Mouse (Mus musculus) hindbrain, embryonic 15.5 days (tissue): ENCODE results near the gene Pgap3. TPM values are rescaled to one million over a fixed set of nuclear protein-coding genes. Genes with fewer than 3 reads are reported as not detected.

ENCODE experiments used
- ATAC-seq: fragments of 200-750 bp; cut with Nextera tagmentation; 2 replicates; pipeline ENCODE4 v1.8.0; 2017; ENCODE audit warnings: low read depth, moderate number of reproducible peaks, moderate TSS enrichment; ENCODE audit not compliant: low FRiP score
- H3K27ac ChIP-seq: fragments of 300-500 bp; sonication (generic); replicated peaks from 2 replicates; pipeline ENCODE4 v1.5.1; 2015; ENCODE audit warnings: mild to moderate bottlenecking, inconsistent platforms
- H3K27me3 ChIP-seq: fragments of 300-500 bp; sonication (generic); 2 replicates; pipeline ENCODE4 v1.6.1; 2015; ENCODE audit warnings: control low read depth, inconsistent platforms
- H3K36me3 ChIP-seq: fragments of 300-500 bp; sonication (generic); 2 replicates; pipeline ENCODE4 v1.6.1; 2015; ENCODE audit warnings: control low read depth, inconsistent platforms
- H3K4me1 ChIP-seq: fragments of 300-500 bp; sonication (generic); replicated peaks from 2 replicates; pipeline ENCODE4 v1.6.1; 2015; ENCODE audit warnings: control low read depth, inconsistent platforms
- H3K4me2 ChIP-seq: fragments of 300-500 bp; sonication (generic); 2 replicates; pipeline ENCODE4 v1.6.1; 2015; ENCODE audit warnings: moderate library complexity, mild to moderate bottlenecking, inconsistent platforms
- H3K4me3 ChIP-seq: fragments of 300-500 bp; sonication (generic); 2 replicates; pipeline ENCODE4 v1.5.1; 2015; ENCODE audit warnings: mild to moderate bottlenecking, inconsistent platforms
- H3K9ac ChIP-seq: fragments of 300-500 bp; sonication (generic); 2 replicates; pipeline ENCODE4 v1.6.1; 2015; ENCODE audit warnings: inconsistent platforms
- H3K9me3 ChIP-seq: fragments of 300-500 bp; sonication (generic); 2 replicates; pipeline ENCODE4 v1.6.1; 2016; ENCODE audit warnings: control low read depth, inconsistent platforms
- WGBS: fragments of 180-500 bp; shearing (Covaris S2); methylation state at CpG from one replicate; pipeline ENCODE4 v1.1.7; 2015; 5-methylcytosine and 5-hydroxymethylcytosine counted together
- polyA plus RNA-seq: library from polyadenylated mRNA; unstranded; fragments of >200 nt; fragmentation: Nextera tagmentation; extraction: Ambion mirVana; gene quantifications from 2 replicates; pipeline ENCODE4 v1.2.1, GENCODE M21; 2015

The Pgap3 gene
- polyA plus RNA-seq = 7.4 and 9.6 TPM in 2 replicates

- no peaks in the 10 kb centered on the region for H3K36me3 ChIP-seq
- peak; percentile 97 for ATAC-seq
- 0% methylated on average over 40 of the region's 40 CpGs for WGBS
- H3K4me3 ChIP-seq = peak within 1 kb of the TSS; percentile 66
- peak within 1 kb of the TSS; percentile 66 for H3K9ac ChIP-seq
- no peaks in the 10 kb centered on the region for H3K27me3 ChIP-seq
- peak within 1 kb of the TSS; percentile 95 for H3K27ac ChIP-seq
- peaks cover 12% of the 10 kb centered on the region for H3K4me1 ChIP-seq
- H3K9me3 ChIP-seq = no peaks in the 10 kb centered on the region
- peak within 1 kb of the TSS; percentile 69 for H3K4me2 ChIP-seq
Observed at GRCm38 (mm10) chr11:98400161-98400726, at the start of gene Pgap3. Pgap3 (minus strand) TSS chr11:98400490.

DNA sequence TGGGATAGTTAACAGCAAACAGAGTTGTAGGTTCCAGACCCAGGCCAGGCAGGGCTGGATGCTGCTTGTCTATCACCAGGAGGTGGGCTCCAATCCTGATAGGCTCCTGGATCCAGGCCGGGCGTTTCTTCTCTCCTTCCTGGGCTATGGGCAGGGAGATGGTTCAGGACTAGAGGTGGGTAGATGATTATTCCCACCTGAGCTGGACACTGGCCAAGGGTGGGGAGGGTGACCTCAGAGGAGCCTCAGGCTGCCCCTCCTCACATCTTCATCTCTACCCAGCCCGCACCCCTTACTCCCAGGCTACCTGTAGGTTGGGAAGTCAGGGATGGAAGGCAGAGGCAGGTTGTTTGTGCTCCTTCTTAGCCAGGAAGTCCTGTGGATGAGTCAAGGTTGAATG is 49.1 kb upstream of the Pgap3 start:
- no peaks in the 10 kb centered on the region for H3K9me3 ChIP-seq
- no peak overlapping the region for H3K27ac ChIP-seq
- no peak overlapping the region for H3K4me3 ChIP-seq
- H3K4me2 ChIP-seq = no peak overlapping the region
- H3K36me3 ChIP-seq = no peaks in the 10 kb centered on the region
- ATAC-seq = no peak
- H3K4me1 ChIP-seq = peaks cover 6% of the 10 kb centered on the region
- H3K27me3 ChIP-seq = peaks cover 36% of the 10 kb centered on the region
- no peak overlapping the region for H3K9ac ChIP-seq
- WGBS = 85% methylated on average over 3 of the region's 3 CpGs

GRCm38 (mm10) chr11:98448191-98448790 is 48.0 kb upstream of the Pgap3 start:
- Histone ChIP-seq H3K4me2 (no peak overlapping the region), H3K9ac (no peak overlapping the region), H3K4me1 (peaks cover 6% of the 10 kb centered on the region), H3K9me3 (no peaks in the 10 kb centered on the region), H3K4me3 (no peak overlapping the region), H3K36me3 (no peaks in the 10 kb centered on the region), H3K27me3 (peaks cover 36% of the 10 kb centered on the region), H3K27ac (no peak overlapping the region)
- ATAC-seq = no peak
- WGBS = 31% methylated on average over 13 of the region's 13 CpGs

DNA sequence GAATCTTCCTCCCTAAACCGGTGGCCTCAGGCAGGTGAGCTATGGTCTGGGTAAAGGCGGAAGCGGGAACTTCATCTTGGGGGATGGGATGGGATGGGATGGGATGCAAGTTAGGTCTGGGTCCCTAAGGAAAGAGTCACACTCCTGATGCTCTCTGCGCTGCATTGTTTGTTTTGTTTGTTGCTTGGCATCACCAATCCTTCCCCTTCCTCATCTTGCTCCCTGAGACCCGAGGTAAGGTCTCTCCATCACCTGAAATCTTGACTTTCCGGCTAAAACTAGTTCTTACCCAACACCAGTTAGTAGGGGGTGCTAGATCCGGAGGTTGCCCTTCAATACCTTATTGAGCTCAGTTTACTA is 47.2 kb upstream of the Pgap3 start:
- H3K4me3 ChIP-seq = peak overlapping the region; percentile 5; the same call in 1 of the 2 replicates
- no peaks in the 10 kb centered on the region for H3K9me3 ChIP-seq
- 9% methylated on average over 7 of the region's 7 CpGs for WGBS
- no peak overlapping the region for H3K9ac ChIP-seq
- no peak for ATAC-seq
- peaks cover 6% of the 10 kb centered on the region for H3K4me1 ChIP-seq
- no peak overlapping the region for H3K27ac ChIP-seq
- H3K36me3 ChIP-seq = no peaks in the 10 kb centered on the region
- peaks cover 36% of the 10 kb centered on the region for H3K27me3 ChIP-seq
- peak overlapping the region; percentile 22 for H3K4me2 ChIP-seq

DNA sequence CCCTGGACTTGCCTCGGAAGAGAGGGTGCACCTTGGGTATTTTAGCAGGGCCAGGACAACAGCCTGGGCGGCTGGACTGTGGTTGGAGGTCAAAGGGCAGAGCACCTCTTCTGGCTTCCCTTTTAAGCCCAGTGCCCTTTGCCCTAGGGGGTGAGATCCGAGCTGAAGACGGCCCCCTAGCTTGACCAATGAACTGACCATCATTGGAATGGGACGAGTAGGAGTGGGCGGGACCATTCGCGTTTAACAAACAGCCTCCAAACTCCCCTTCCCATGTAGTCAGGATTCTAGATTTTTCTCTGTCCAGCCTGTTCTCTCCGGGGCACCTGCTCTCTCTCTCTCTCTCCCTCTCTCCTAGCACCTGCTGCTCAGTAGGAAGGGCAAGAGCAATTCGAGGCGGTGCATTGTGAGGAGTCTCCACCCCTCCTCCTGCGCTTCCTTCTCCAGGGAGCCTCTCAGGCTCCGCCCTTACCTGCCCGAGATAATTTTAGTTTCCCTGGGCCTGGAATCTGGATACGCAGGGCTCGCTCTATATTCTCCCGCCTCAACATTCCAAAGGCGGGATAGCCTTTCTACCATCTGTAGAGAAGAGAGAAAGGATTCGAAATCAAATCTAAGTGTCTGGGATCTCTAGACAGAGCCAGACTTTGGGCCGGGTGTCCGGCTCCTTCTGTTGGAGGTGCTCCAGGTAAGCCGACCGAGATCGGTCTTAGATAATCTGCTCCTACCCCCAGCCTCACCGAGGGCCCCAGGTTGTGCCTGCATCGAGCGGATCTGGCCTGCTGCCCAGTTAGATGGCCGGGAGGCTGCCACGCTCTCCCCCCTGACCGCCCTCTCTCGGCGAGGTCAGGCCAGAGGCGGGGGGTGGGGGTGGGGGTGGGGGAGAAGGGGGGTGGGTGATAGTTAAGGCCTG is 46.5 kb upstream of the Pgap3 start:
- no peak overlapping the region for H3K27ac ChIP-seq
- ATAC-seq = no peak
- H3K4me1 ChIP-seq = peaks cover 6% of the 10 kb centered on the region
- WGBS = 5% methylated on average over 31 of the region's 33 CpGs
- H3K9me3 ChIP-seq = no peaks in the 10 kb centered on the region
- H3K27me3 ChIP-seq = peaks cover 36% of the 10 kb centered on the region
- peak overlapping the region; percentile 22 for H3K4me2 ChIP-seq
- H3K9ac ChIP-seq = no peak overlapping the region
- no peaks in the 10 kb centered on the region for H3K36me3 ChIP-seq
- peak overlapping the region; percentile 5; the same call in 1 of the 2 replicates for H3K4me3 ChIP-seq

DNA sequence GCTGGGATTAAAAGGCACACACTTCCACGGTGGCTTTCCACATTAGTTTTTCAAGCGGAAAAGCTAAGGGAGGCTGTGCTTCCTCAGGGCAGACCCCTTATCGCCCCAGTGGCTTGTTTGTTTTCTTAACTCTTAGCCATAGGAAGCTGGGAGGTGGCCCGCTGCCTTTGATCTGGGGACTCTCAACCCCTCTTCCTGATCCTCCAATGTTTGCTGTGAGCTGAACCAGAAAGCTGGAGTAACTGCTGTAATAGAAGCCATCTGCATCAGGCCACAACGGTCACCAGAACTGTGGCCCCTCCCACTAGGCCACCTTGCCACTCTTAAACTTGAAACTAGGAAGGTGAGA is 45.9 kb upstream of the Pgap3 start, which contains the start of gene Grb7:
Gene Grb7, plus strand, starts transcription at position 182 of the 349 bp plus-strand sequence.
- Histone ChIP-seq H3K27me3 (peaks cover 36% of the 10 kb centered on the region), H3K27ac (no peak within 1 kb of the TSS), H3K9me3 (no peaks in the 10 kb centered on the region), H3K4me3 (peak within 1 kb of the TSS; percentile 5; the same call in 1 of the 2 replicates), H3K4me2 (peak within 1 kb of the TSS; percentile 22), H3K4me1 (peaks cover 6% of the 10 kb centered on the region), H3K36me3 (no peaks in the 10 kb centered on the region), H3K9ac (no peak within 1 kb of the TSS)
- 12% methylated on average over 5 of the region's 5 CpGs for whole genome bisulfite sequencing
- no peak for ATAC-seq

DNA sequence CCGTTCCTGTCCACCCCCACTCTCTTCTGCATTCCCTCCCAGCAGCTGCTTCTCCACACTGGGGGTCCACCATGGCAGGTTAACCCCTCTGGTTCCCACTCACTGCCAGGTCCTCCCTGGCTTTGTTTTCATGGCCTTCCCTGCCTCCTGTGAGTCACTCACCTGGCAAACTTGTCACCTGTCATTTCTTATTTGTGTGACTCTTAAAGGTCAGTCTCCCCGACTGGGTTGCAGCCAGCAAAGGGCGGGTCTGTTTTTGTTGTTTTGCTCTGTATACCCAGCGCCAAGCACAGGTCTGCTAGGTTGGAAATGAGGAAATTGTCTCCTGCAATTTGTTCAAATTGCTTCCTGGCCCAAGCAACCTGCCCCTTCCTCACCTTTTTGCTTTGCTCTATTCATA is 45.4 kb upstream of the Pgap3 start:
- H3K9ac ChIP-seq = no peak overlapping the region
- 72% methylated on average over 4 of the region's 4 CpGs for WGBS
- no peak overlapping the region for H3K4me2 ChIP-seq
- ATAC-seq = no peak
- H3K36me3 ChIP-seq = no peaks in the 10 kb centered on the region
- peaks cover 6% of the 10 kb centered on the region for H3K4me1 ChIP-seq
- peaks cover 36% of the 10 kb centered on the region for H3K27me3 ChIP-seq
- H3K27ac ChIP-seq = no peak overlapping the region
- H3K4me3 ChIP-seq = no peak overlapping the region
- H3K9me3 ChIP-seq = no peaks in the 10 kb centered on the region

DNA sequence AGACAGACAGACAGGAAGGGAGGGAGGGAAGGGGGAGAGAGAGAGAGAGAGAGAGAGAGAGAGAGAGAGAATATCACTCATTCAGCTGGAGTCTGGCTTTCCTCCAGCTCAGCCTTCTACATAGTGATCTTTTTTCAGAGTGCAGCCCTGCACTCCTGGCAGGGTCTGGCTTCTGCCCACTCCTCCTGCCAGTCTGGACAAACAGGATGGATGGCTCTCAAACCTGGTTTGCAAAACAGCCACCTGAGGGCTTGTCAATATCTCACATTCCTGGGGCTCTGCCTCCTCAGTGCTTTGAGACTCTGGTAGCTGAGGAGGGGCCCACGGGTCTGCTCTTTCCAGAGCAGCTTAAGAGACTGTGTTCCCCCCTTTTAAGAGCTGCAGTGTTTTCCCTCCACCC is 44.9 kb upstream of the Pgap3 start:
- 65% methylated on average over 1 of the region's 1 CpGs for WGBS
- no peak for ATAC-seq
- Histone ChIP-seq H3K27ac (no peak overlapping the region), H3K4me2 (no peak overlapping the region), H3K27me3 (peaks cover 36% of the 10 kb centered on the region), H3K36me3 (no peaks in the 10 kb centered on the region), H3K4me3 (no peak overlapping the region), H3K4me1 (peaks cover 6% of the 10 kb centered on the region), H3K9ac (no peak overlapping the region), H3K9me3 (no peaks in the 10 kb centered on the region)

DNA sequence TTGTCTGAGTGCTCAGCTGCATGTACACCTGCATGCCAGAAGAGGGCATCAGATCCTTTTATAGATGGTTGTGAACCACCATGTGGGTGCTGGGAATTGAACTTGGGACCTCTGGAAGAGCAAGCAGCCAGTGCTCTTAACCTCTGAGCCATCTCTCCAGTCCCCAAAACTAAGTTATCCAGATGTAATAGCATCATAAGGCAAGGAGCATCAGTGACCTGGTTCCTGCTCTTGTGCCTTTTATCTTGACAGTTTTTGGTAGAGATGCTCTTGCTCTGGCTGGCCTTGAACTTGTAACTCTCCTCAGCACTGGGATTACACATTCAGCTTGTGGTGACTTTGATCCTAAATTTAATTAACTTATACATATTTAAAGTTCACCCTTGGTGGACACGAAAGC is 43.4 kb upstream of the Pgap3 start:
- Histone ChIP-seq H3K4me1 (peaks cover 6% of the 10 kb centered on the region), H3K4me2 (no peak overlapping the region), H3K27ac (no peak overlapping the region), H3K36me3 (no peaks in the 10 kb centered on the region), H3K4me3 (no peak overlapping the region), H3K27me3 (peaks cover 30% of the 10 kb centered on the region), H3K9me3 (no peaks in the 10 kb centered on the region), H3K9ac (no peak overlapping the region)
- 97% methylated on average over 1 of the region's 1 CpGs for WGBS
- ATAC-seq = no peak

DNA sequence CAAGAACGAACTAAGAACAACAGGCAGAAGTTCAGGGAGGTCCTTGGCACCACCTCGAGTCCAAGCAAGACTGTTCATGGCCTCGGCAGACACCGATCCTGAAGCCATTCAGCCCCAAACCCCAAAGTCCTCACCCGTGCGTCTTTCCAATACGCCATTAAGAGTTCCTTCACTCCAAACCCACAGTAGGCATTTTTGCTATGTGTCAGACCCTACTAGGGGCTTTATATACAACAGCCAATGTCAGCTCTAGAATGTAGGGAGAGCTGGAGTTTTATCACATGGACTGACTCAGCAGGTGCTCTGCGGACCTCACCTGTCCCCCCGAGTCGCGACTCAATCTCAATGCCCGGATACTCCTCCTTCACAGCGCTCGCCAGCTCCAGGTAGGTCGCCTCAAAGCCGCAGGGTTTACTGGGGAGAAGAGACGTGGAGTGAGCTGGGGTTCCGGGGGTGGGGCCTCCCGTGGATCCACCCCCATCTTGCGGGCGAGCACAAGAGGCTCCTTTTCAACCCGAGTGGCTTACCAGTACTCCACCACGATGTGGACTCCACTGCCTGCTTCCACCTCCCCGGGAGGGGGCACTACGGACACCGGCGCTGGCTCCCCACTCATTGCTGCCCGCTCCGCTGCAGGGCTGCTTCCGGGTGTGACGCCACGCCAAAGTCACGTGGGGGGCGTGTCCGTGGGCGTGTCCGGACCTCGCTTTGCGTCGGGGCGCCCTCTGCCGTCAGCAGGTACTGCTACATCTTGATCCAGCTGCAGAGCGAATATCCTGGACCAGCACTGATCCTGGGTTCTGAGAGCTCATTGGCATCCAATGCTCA is 38.3 kb upstream of the Pgap3 start, which contains the start of gene Mien1:
Gene Mien1, minus strand, starts transcription at position 661 of the 828 bp plus-strand sequence.
- Histone ChIP-seq H3K27ac (peak within 1 kb of the TSS; percentile 75), H3K4me3 (peak within 1 kb of the TSS; percentile 62), H3K4me1 (peaks cover 7% of the 10 kb centered on the region), H3K27me3 (no peaks in the 10 kb centered on the region), H3K9me3 (no peaks in the 10 kb centered on the region), H3K36me3 (no peaks in the 10 kb centered on the region), H3K9ac (peak within 1 kb of the TSS; percentile 52), H3K4me2 (peak within 1 kb of the TSS; percentile 68)
- WGBS = 2% methylated on average over 43 of the region's 43 CpGs
- ATAC-seq = peak; percentile 90

DNA sequence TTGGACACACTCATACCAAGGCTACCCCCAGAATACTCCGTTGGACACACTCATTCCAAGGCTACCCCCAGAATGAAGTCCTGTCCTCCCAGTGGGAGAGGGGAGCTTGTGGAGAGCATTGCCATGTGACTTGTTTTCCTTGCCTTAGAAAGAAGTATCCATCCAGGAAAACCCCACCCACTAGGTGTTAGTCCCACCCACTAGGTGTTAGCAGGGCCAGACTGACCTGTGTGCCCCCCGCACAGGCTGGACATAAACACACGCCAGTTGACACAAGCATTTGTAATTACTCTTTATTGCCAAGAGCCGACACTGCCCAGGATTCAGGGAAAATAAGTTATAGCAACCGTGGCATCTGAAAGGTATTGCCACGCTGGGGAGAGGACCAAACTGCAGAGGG is 37.2 kb upstream of the Pgap3 start:
- H3K27me3 ChIP-seq = no peaks in the 10 kb centered on the region
- no peak overlapping the region for H3K9ac ChIP-seq
- peaks cover 7% of the 10 kb centered on the region for H3K4me1 ChIP-seq
- no peak for ATAC-seq
- 89% methylated on average over 6 of the region's 6 CpGs for WGBS
- H3K27ac ChIP-seq = no peak overlapping the region
- H3K4me3 ChIP-seq = no peak overlapping the region
- no peaks in the 10 kb centered on the region for H3K9me3 ChIP-seq
- no peaks in the 10 kb centered on the region for H3K36me3 ChIP-seq
- H3K4me2 ChIP-seq = no peak overlapping the region
